Mouse (Mus musculus) v-Abl transformed pro-B cells (cell line): Measurements from ENCODE around the gene Pafah1b3.

ENCODE experiments used
- in situ Hi-C, 2 experiments: fragments of 400-800 bp; cut with MboI; formaldehyde crosslinking; loops; one replicate each; pipeline ENCODE4 v1.15.1; 2025; ENCODE audit not compliant: unreplicated experiment in 2 of 2

Pafah1b3 gene

GRCm38 (mm10) chr7:25297454-25298325 is at the start of gene Pafah1b3:
TSS of gene Pafah1b3 (minus strand) at chr7:25297986.
- in situ Hi-C loops = loop anchor here in 1 of 2 experiments (25.0 kb wide), 1 partner anchor 735 kb away; no protein-coding TSS in a partner anchor

GRCm38 (mm10) chr7:25341000-25341784 is 43.4 kb upstream of the Pafah1b3 start:
- in situ Hi-C loops = loop anchor here in 1 of 2 experiments (25.0 kb wide), 1 partner anchor 529 kb away; no protein-coding TSS in a partner anchor

- in situ Hi-C loops = loop anchor here in 1 of 2 experiments (25.0 kb wide), 1 partner anchor 527 kb away; no protein-coding TSS in a partner anchor
These were observed 41.5 kb upstream of the Pafah1b3 start for GRCm38 (mm10) chr7:25339329-25339728.

DNA sequence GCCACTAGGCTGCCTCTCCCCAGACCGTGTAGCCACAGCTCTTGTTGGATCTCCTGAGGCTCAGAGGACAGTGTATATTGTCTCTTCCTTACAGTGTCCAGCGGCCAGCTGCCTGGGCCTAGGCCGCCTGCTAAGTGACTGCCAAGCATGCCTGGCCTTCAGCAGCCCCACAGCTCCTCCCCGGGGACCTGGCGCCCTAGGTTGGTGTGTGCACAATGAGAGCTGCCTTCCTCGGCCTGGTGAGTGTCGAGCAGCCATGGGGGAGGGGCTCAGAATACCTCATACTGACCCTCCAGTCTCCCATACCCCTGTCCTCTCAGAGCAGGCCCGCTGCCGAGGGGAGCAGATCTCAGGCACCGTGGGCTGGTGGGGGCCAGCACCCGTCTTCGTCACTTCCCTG is 36.7 kb upstream of the Pafah1b3 start:
- in situ Hi-C loops = loop anchor here (5.0 to 25.0 kb wide), 2 partner anchors 147 to 522 kb away; no protein-coding TSS in a partner anchor

DNA sequence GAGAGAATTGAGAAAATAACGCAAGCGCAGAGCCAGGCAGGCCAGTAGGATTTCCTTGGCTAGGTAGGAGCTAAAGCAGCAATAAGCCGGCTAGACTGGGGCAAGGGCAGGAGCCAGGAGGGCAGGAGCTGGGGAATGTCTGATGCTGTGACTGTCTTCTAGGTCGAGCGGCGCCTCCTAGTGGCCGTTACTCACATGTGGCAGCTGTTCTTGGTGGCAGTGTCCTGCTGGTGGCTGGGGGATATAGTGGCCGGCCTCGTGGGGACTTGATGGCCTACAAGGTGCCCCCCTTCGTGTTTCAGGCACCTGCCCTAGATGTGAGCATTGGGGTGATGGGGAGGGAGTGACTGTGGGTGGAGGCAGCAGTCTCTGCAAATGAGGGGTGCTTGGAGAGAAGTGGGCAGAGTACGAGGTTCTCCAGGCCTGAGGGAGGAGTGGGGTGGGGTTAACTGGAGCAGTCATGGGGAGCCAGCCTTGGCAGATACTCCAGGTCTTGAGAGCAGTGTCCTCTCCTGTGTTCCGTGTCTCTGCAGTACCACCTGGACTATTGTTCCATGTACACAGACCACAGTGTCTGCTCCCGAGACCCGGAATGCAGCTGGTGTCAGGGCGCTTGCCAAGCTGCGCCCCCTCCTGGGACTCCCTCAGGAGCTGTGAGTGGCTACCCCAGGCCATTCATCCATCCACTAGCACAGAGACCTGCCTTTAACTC is 36.0 kb upstream of the Pafah1b3 start:
- in situ Hi-C loops = loop anchor here (5.0 to 25.0 kb wide), 2 partner anchors 146 to 521 kb away; no protein-coding TSS in a partner anchor

DNA sequence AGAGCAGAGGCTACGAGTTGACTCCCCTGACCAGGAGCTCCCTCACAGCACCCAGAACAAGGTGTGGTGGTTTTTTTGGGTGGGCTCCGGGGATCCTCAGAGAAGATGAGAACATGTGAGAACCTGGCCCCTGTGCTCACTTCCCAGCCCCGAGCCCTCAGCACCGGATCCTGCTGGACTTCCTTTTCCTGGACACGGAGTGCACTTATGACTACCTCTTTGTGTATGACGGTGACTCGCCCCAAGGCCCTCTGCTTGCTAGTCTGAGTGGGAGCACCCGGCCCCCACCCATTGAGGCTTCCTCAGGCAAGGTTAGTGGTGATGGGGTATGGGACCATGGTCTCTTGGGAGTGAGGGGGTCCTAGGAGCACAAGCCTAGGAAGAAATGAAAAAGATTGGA is 28.4 kb upstream of the Pafah1b3 start:
- in situ Hi-C loops = loop anchor here (5.0 to 25.0 kb wide), 4 partner anchors 76 to 514 kb away; no protein-coding TSS in a partner anchor

- in situ Hi-C loops = loop anchor here (5.0 to 25.0 kb wide), 4 partner anchors 77 to 513 kb away; no protein-coding TSS in a partner anchor
These were observed 27.6 kb upstream of the Pafah1b3 start for GRCm38 (mm10) chr7:25325431-25325830.

- in situ Hi-C loops = no loop called here
These were observed 25.4 kb upstream of the Pafah1b3 start for GRCm38 (mm10) chr7:25323219-25323618.

DNA sequence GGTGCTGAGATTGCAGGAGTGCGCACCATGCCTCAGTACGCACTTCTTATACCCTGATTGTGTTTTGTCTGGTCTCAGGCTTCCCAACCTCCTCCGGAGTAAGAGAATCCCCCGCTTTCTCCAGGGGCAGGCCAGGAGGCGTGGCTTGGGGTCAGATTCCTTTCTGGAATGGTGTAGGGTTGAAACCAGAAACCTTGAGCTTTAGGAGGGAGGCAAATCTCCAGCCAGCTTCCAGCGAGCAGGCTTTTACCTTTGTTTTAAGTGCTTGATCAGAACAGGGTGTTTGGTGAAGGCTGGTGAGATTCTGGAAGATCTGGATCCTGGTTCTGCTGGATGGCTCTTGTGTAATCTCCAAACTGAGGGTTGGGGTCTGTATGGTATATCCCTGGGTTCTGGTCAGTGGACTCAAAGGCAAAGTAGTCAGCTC is 24.3 kb upstream of the Pafah1b3 start:
- in situ Hi-C loops = no loop called here

- in situ Hi-C loops = loop anchor here (5.0 kb wide), 3 partner anchors 35 to 215 kb away; no protein-coding TSS in a partner anchor
These were observed 19.7 kb upstream of the Pafah1b3 start for GRCm38 (mm10) chr7:25317446-25317999.

- in situ Hi-C loops = loop anchor here (5.0 kb wide), 3 partner anchors 34 to 214 kb away; no protein-coding TSS in a partner anchor
These were observed 19.0 kb upstream of the Pafah1b3 start, which contains the start of gene Megf8 for GRCm38 (mm10) chr7:25316532-25317445. TSS of gene Megf8 (plus strand) at chr7:25317164.

DNA sequence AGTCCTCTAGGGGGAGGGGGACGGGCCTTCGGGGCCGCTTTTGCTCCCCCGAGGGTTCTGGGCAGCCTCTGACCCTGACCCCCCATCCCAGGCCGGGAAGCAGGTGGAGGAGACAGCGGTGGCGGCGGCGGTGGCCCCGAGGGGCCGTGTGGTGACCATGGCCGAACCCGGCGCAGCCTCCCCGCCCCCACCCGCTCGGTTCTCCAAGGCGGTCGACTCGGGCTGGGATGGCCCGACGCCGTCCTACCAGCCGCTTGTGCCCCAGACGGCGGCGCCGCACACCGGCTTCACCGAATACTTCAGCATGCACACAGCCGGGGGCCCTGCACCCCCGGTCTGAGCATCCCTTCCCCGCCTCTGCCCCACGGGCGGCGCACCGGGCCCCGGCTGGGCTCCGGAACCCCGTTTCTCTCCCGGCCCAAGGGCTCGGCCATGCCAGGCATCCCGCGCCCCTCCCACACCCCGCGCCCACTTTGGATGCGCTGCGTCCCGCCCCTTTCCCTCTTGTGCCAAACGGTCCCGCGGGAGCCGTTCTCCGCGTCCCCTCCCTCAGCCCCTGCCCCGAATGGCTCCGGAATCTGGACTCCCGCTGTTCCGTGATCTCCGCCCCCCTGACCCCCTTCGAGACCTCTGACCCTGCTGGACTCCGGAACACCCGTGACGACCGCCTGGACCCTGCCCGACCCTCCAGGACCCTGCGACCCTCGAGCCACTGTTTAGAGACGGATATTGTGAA is 17.7 kb upstream of the Pafah1b3 start:
- in situ Hi-C loops = loop anchor here (5.0 kb wide), 3 partner anchors 33 to 213 kb away; no protein-coding TSS in a partner anchor

- in situ Hi-C loops = loop anchor here (5.0 kb wide), 3 partner anchors 32 to 212 kb away; no protein-coding TSS in a partner anchor
These were observed 17.0 kb upstream of the Pafah1b3 start for GRCm38 (mm10) chr7:25314606-25315305.

DNA sequence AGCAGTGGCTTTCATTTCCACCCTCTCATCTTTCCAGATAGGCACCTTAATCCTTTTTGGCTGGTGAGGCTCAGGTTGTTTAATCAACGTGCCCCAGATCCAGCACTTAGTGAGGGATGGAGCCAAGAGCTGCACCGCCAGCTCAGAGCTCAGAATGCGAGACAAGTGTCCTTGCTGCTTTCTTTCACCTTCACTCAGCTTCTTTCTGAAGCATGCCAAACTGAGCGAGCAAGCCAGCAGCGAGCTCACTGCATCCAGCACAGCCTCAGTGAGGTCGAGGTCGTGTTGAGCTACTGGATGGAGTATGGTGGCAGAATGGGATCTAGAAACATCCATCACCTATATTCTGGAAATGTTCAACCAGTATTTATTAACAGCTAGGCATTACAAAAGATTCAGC is 15.5 kb upstream of the Pafah1b3 start:
- in situ Hi-C loops = no loop called here

GRCm38 (mm10) chr7:25311193-25311592 is 13.4 kb upstream of the Pafah1b3 start:
- in situ Hi-C loops = no loop called here

- in situ Hi-C loops = no loop called here
These were observed 11.6 kb upstream of the Pafah1b3 start for GRCm38 (mm10) chr7:25309425-25309824.

DNA sequence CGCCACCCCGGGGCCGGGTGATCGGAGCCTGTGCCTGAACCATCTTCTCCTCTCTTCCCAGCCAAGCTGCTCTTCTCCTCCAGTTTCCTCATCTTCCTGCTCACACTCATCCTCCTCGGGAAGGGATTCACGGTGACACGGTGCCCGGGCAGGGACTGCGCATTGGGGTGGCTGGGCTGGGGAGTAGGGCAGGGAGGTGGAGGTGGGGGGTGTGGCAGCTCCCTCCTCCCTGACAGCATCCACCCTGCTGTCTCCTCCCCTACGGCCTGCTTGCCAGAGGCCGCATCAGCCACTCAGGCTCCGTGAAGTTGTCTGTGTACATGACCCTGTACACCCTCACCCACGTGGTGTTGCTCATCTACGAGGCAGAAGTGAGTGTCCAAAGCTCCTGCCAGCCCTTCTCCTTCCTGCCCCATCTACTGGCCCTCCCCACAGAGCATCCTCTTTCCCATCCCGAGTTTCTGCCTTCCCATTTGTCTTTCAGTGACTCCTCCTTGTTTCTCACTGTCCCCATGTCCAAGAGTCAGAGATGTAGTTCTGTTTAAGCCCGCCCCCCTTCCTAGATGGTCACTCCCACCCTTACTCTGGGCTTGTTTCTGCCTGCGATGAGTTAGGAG is 11.0 kb upstream of the Pafah1b3 start:
- in situ Hi-C loops = no loop called here
